Mouse (Mus musculus): Measurements from ENCODE around the gene Gm3625.

- no peak for TF ChIP-seq GATA1 (IDR thresholded peaks at IDR 0.05; ENCODE audit: low read length)
- no peak for TF ChIP-seq TAL1 (IDR thresholded peaks at IDR 0.05; ENCODE audit: low read length)
Observed at GRCm38 (mm10) chr12:4548053-4549013, 44.4 kb downstream of the Gm3625 start.
